Mouse (Mus musculus) spleen, adult 2 months (tissue): ENCODE data around the gene Bdh1.

Source experiments
- CTCF ChIP-seq: fragments of 200-500 bp; IDR thresholded peaks from 2 replicates; pipeline ENCODE4 v1.5.1; 2011; ENCODE audit warnings: mild to moderate bottlenecking, inconsistent platforms; ENCODE audit not compliant: insufficient read depth, insufficient read length, insufficient replicate concordance; ENCODE audit errors: extremely low read depth
- POLR2A ChIP-seq: fragments of 200-500 bp; IDR thresholded peaks from 2 replicates; pipeline ENCODE4 v1.6.1; 2011; ENCODE audit warnings: low read depth, low read length, inconsistent platforms

- no peak for TF ChIP-seq CTCF
- TF ChIP-seq POLR2A: no peak
Measured at GRCm38 (mm10) chr16:31407872-31408271, 14.2 kb upstream of the Bdh1 start.
